Mouse (Mus musculus) heart, adult 2 months (tissue): ENCODE results near the gene Gm20605. TPM values are rescaled to one million over a fixed set of nuclear protein-coding genes. Genes with fewer than 3 reads are reported as not detected.

Source experiments
- DNase-seq, 2 experiments: peaks; one replicate each; pipeline ENCODE4 v3.0.0; 2021
- H3K27ac ChIP-seq: fragments of 200-600 bp; 2 replicates; pipeline ENCODE4 v1.8.1; 2022
- H3K27me3 ChIP-seq: fragments of 200-500 bp; 2 replicates; pipeline ENCODE4 v1.6.1; 2012; ENCODE audit warnings: mild to moderate bottlenecking, low read length, inconsistent platforms, mixed read lengths; ENCODE audit not compliant: control insufficient read depth, insufficient read depth
- H3K36me3 ChIP-seq: fragments of 200-500 bp; 2 replicates; pipeline ENCODE4 v1.6.1; 2012; ENCODE audit warnings: low read length, inconsistent platforms; ENCODE audit not compliant: control insufficient read depth, insufficient read depth
- H3K4me1 ChIP-seq: fragments of 200-500 bp; 2 replicates; pipeline ENCODE4 v1.6.1; 2011; ENCODE audit warnings: low read length; ENCODE audit not compliant: control insufficient read depth, insufficient read depth
- H3K4me3 ChIP-seq: fragments of 200-600 bp; 2 replicates; pipeline ENCODE4 v1.8.1; 2022
- H3K79me2 ChIP-seq: fragments of 200-500 bp; replicated peaks from 2 replicates; pipeline ENCODE4 v1.6.1; 2012; ENCODE audit warnings: mild to moderate bottlenecking, inconsistent platforms, low read length, moderate library complexity, mixed read lengths; ENCODE audit not compliant: control insufficient read depth, insufficient read depth
- H3K9ac ChIP-seq: fragments of 200-500 bp; 2 replicates; pipeline ENCODE4 v1.6.1; 2012; ENCODE audit warnings: low read depth, mild to moderate bottlenecking, control low read depth, inconsistent platforms, low read length, mixed read lengths
- CTCF ChIP-seq: fragments of 200-600 bp; IDR thresholded peaks from 2 replicates; pipeline ENCODE4 v1.8.1; 2022; ENCODE audit warnings: antibody characterized with exemption, mild to moderate bottlenecking, moderate library complexity
- EP300 ChIP-seq: fragments of 200-500 bp; IDR thresholded peaks from 2 replicates; pipeline ENCODE4 v1.6.1; 2011; ENCODE audit warnings: low read depth, low read length, control low read depth; ENCODE audit not compliant: insufficient read depth
- POLR2A ChIP-seq: fragments of 200-500 bp; IDR thresholded peaks from 2 replicates; pipeline ENCODE4 v1.6.1; 2011; ENCODE audit warnings: mild to moderate bottlenecking, low read depth, low read length, control low read depth; ENCODE audit not compliant: insufficient read depth
- WGBS: fragments of 180-500 bp; shearing (Covaris S2); methylation state at CpG from one replicate; pipeline ENCODE4 v1.1.7; 2018; 5-methylcytosine and 5-hydroxymethylcytosine counted together
- intact Hi-C: fragments of 180-260 bp; cut with DNase I; formaldehyde crosslinking; loops from one replicate; pipeline ENCODE4 v1.15.1; 2025
- polyA plus RNA-seq: library from polyadenylated mRNA; depleted of rRNA; stranded (reverse); fragments of >200 nt; gene quantifications from 2 replicates; pipeline ENCODE4 v1.2.3, GENCODE M21; 2012
- total RNA-seq, 2 experiments: library from RNA; stranded (reverse); gene quantifications; 2 replicates each; pipeline ENCODE4 v1.2.3; 2021

The Gm20605 gene
- total and polyA plus RNA-seq, 3 experiments: 2.8 to 9.5 (median 4.3) TPM

DNA sequence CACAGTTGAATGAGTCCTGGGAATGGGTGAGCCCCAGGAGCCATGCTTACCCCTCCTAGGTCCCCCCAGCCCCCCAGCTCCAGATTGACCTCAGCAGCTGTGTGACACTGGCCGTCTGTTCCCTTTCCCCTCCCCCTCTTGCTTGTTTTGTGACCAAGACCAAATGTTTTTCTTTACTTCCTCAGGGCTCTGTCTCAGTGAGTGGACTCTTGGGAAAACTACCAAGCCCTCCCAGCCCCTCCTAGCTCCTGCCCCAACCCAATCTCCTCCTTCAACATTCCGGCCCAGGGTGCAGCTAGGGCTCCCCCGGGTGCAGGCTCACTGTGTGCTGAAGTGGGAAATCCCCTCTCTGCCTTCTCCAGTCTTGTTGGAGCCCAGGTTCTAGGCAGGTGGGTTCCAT is 1.6 kb downstream of the Gm20605 start:
- H3K9ac ChIP-seq: peak overlapping the region; percentile 62
- 0 out of 2 replicates have a peak, but pooled peaks have one; percentile 14 for TF ChIP-seq POLR2A
- no peak for TF ChIP-seq EP300
- 18% methylated on average over 3 of the region's 3 CpGs for WGBS
- intact Hi-C loops: no loop called here
- DNase-seq: peak; percentile 65 to 74
- peak overlapping the region; percentile 67 for H3K4me3 ChIP-seq
- H3K27me3 ChIP-seq: no peaks in the 10 kb centered on the region
- H3K4me1 ChIP-seq: peaks cover 12% of the 10 kb centered on the region
- H3K27ac ChIP-seq: peak overlapping the region; percentile 94
- no peaks in the 10 kb centered on the region for H3K36me3 ChIP-seq
- no peaks in the 10 kb centered on the region; the same call in none of the 2 replicates for H3K79me2 ChIP-seq

DNA sequence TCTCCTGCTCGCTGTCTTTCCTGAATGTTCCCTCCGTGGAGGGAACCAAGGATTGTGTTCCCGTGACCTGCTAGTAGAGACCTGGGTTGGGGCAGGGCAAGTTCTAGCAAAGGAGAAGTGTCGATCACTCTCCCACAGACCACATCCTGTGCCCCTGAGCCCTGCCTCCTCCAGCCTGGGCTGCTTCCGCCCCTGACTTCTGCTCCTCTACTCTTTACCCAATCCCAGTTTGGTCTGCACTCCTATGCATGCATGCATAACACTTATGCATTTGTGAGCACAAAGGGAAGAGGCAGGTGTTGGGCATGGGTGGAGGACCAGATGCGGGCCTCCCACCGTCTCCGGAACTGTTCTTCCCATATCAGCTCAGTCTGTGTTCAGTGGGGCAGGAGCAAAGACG is 2.2 kb downstream of the Gm20605 start:
- peak overlapping the region; percentile 62 for H3K9ac ChIP-seq
- peak overlapping the region; percentile 24; the same call in 1 of the 2 replicates for H3K4me3 ChIP-seq
- TF ChIP-seq EP300: 0 out of 2 replicates have a peak, but pooled peaks have one; percentile 10
- TF ChIP-seq POLR2A: 0 out of 2 replicates have a peak, but pooled peaks have one; percentile 5
- TF ChIP-seq CTCF: no peak
- DNase-seq: peak; percentile 50 to 77
- H3K36me3 ChIP-seq: no peaks in the 10 kb centered on the region
- 22% methylated on average over 9 of the region's 9 CpGs for WGBS
- H3K4me1 ChIP-seq: peaks cover 12% of the 10 kb centered on the region
- peak overlapping the region; percentile 94 for H3K27ac ChIP-seq
- no peaks in the 10 kb centered on the region for H3K27me3 ChIP-seq
- intact Hi-C loops: no loop called here
- no peaks in the 10 kb centered on the region; the same call in none of the 2 replicates for H3K79me2 ChIP-seq

DNA sequence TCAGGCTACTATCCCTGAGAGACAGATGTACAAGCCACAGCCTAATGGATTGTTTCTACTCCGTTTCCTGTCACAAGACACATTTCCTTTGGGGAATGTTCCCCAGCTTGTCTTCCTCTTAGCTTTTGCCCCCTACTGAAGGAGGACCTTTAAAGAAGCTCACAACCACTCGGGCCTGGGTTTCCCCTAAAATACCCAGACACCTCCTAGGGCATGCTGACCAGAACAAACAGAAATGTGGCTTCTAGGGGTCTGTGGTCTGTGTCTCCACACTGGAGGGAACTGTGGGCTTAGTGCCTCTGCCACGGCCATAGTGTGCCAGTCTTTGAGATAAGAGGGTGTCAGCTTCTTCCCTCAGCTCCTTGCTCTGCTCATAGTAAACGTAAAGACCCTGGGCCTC is 2.6 kb downstream of the Gm20605 start:
- Histone ChIP-seq H3K36me3 (no peaks in the 10 kb centered on the region), H3K4me1 (peaks cover 12% of the 10 kb centered on the region), H3K4me3 (peak overlapping the region; percentile 24; the same call in 1 of the 2 replicates), H3K27ac (peak overlapping the region; percentile 94), H3K27me3 (no peaks in the 10 kb centered on the region), H3K79me2 (no peaks in the 10 kb centered on the region; the same call in none of the 2 replicates), H3K9ac (no peak overlapping the region)
- intact Hi-C loops: no loop called here
- DNase-seq: no peak
- TF ChIP-seq EP300 (no peak), POLR2A (no peak), CTCF (no peak)
- WGBS: 36% methylated on average over 4 of the region's 4 CpGs

DNA sequence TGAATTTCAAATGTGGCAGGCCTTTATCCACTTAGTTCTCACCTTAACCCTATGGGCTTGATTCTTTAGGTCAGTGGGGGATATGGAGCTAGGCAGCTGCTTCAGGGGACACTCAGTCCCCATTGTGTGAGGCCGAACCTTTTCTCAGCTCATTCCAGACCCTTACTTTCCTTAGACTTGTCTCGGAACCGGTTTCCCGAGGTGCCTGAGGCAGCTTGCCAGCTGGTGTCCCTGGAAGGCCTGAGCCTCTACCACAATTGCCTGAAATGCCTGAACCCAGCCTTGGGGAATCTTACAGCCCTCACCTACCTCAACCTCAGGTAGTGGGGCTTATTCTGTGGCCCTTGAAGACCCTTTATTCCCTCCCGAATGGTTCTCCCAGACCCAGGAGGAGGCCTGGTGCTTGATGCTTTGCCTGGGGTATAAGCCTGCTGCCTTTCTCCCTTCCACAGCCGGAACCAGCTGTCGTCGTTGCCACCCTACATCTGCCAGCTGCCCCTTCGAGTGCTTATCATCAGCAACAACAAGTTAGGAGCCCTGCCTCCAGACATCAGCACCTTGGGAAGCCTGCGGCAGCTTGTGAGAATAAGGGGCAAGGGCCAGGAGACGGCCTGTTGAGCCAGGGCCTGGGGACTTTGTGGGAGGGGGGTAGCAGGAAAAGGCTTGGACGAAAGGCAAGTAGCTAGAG is 4.6 kb downstream of the Gm20605 start:
- no peaks in the 10 kb centered on the region for H3K36me3 ChIP-seq
- no peak overlapping the region for H3K4me3 ChIP-seq
- intact Hi-C loops: no loop called here
- no peaks in the 10 kb centered on the region; the same call in none of the 2 replicates for H3K79me2 ChIP-seq
- TF ChIP-seq CTCF (no peak), POLR2A (no peak), EP300 (no peak)
- H3K27ac ChIP-seq: no peak overlapping the region
- no peak overlapping the region for H3K9ac ChIP-seq
- peaks cover 10% of the 10 kb centered on the region for H3K4me1 ChIP-seq
- no peaks in the 10 kb centered on the region for H3K27me3 ChIP-seq
- WGBS: 63% methylated on average over 12 of the region's 12 CpGs
- DNase-seq: no peak

DNA sequence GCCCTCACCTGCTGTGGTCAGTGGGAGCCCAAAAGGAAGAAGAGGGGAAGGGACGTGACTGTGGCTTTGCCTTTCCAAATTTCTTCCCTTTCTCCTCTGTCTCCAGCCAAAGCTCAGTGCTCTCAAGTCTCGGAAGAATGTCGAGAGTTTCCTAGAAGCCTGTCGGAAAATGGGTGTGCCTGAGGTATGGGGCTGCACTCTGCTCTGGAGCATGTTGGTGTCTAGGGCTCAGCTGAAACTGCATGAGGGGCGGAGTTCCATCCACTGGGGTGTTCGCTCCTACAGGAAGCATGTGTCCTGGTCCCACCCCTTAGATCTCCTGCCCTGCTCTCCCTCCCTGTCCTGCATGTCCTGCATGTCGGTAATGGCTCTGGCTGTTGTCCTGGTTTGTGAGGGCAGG is 10.5 kb downstream of the Gm20605 start:
- no peaks in the 10 kb centered on the region for H3K36me3 ChIP-seq
- 64% methylated on average over 7 of the region's 7 CpGs for WGBS
- no peak overlapping the region for H3K4me3 ChIP-seq
- no peak overlapping the region for H3K27ac ChIP-seq
- H3K9ac ChIP-seq: no peak overlapping the region
- H3K79me2 ChIP-seq: no peaks in the 10 kb centered on the region
- TF ChIP-seq EP300: no peak
- no peak for TF ChIP-seq POLR2A
- TF ChIP-seq CTCF: no peak
- H3K4me1 ChIP-seq: no peaks in the 10 kb centered on the region
- DNase-seq: peak in 1 of 2 experiments; percentile 19
- intact Hi-C loops: no loop called here
- H3K27me3 ChIP-seq: no peaks in the 10 kb centered on the region

- Histone ChIP-seq H3K36me3 (no peaks in the 10 kb centered on the region), H3K4me1 (no peaks in the 10 kb centered on the region), H3K79me2 (no peaks in the 10 kb centered on the region), H3K4me3 (no peak within 1 kb of the TSS), H3K27ac (no peak within 1 kb of the TSS), H3K27me3 (no peaks in the 10 kb centered on the region), H3K9ac (no peak within 1 kb of the TSS)
- intact Hi-C loops: no loop called here
- peak in 1 of 2 experiments; percentile 50 for DNase-seq
- 83% methylated on average over 19 of the region's 19 CpGs for WGBS
- peak; percentile 62 for TF ChIP-seq CTCF
- no peak for TF ChIP-seq EP300
- TF ChIP-seq POLR2A: no peak
These were observed 12.1 kb downstream of the Gm20605 start, which contains the start of gene Sap25 for GRCm38 (mm10) chr5:137641054-137641453. Gene Sap25 (plus strand): TSS chr5:137641334.
